Mouse (Mus musculus): ENCODE data around the gene Dpf1. TPM values are rescaled to one million over a fixed set of nuclear protein-coding genes. Genes with fewer than 3 reads are reported as not detected.

Gene Dpf1
- polyA plus RNA-seq (2012): 0.06 and 0.13 TPM in 2 replicates

DNA sequence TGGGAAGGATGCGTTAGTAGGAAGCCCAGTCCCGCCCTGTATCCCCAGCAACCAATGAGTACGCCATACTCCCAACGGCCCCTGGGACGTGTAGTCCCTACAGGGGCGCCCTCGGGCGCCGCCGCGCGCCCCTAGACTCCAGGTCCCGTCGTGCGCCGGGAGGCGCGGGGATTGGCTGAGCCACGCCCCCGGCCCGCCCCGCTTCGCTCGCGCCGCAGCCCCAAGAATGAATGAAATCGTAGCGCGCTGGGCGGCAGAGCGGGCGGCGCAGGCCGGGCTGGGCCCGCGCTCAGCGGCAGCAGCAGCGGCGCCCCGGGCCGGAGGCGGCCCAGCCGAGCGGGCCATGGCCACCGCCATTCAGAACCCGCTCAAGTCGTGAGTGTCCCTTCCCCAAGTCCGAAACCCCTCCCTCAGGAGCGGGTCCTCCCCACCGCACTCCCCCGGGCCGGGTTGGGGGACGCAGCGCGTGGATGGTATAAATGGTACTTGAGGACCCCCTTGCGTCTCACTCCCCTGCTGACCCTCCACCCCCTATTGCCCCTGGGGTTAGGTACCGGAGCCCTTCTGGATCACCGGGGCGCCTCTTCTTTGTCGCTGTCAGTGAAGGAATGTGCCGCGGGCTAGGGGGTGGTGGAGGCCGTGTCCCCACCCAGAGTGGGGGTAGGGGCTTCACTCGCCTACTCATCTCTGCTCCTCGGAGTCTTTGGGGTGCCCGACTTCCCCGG lies at the start of gene Dpf1:
Gene Dpf1, plus strand, starts transcription at position 214 of the 725 bp plus-strand sequence.
- Histone ChIP-seq H3K36me3 (ENCODE audit: control insufficient read depth) (no peaks in the 10 kb centered on the region), H3K9me3 (ENCODE audit: control insufficient read depth, low read length) (peaks cover 11% of the 10 kb centered on the region; the same call in 1 of the 2 replicates), H3K27me3 (ENCODE audit: control insufficient read depth) (peaks cover 73% of the 10 kb centered on the region), H3K4me1 (ENCODE audit: control insufficient read depth) (peaks cover 41% of the 10 kb centered on the region), H3K4me3 (replicated peaks) (peak within 1 kb of the TSS; percentile 53)
- TF ChIP-seq GATA1 (IDR thresholded peaks at IDR 0.05; ENCODE audit: low read length) (no peak), TAL1 (IDR thresholded peaks at IDR 0.05; ENCODE audit: low read length) (no peak)

GRCm38 (mm10) chr7:29255875-29256274 lies 47.9 kb upstream of the Dpf1 start:
- TF ChIP-seq TAL1 (IDR thresholded peaks at IDR 0.05; ENCODE audit: low read length): no peak
- TF ChIP-seq GATA1 (IDR thresholded peaks at IDR 0.05; ENCODE audit: low read length): no peak
- no peak overlapping the region for H3K4me3 ChIP-seq (replicated peaks)
- H3K36me3 ChIP-seq (ENCODE audit: control insufficient read depth): peaks cover 3% of the 10 kb centered on the region; the same call in 1 of the 2 replicates
- H3K9me3 ChIP-seq (ENCODE audit: control insufficient read depth, low read length): no peaks in the 10 kb centered on the region
- no peaks in the 10 kb centered on the region for H3K27me3 ChIP-seq (ENCODE audit: control insufficient read depth)
- peaks cover 4% of the 10 kb centered on the region; the same call in 1 of the 2 replicates for H3K4me1 ChIP-seq (ENCODE audit: control insufficient read depth)

GRCm38 (mm10) chr7:29257368-29257767 lies 46.4 kb upstream of the Dpf1 start:
- Histone ChIP-seq H3K4me3 (replicated peaks) (no peak overlapping the region), H3K36me3 (ENCODE audit: control insufficient read depth) (peaks cover 3% of the 10 kb centered on the region; the same call in 1 of the 2 replicates), H3K4me1 (ENCODE audit: control insufficient read depth) (peaks cover 4% of the 10 kb centered on the region; the same call in 1 of the 2 replicates), H3K9me3 (ENCODE audit: control insufficient read depth, low read length) (no peaks in the 10 kb centered on the region), H3K27me3 (ENCODE audit: control insufficient read depth) (no peaks in the 10 kb centered on the region)
- no peak for TF ChIP-seq GATA1 (IDR thresholded peaks at IDR 0.05; ENCODE audit: low read length)
- TF ChIP-seq TAL1 (IDR thresholded peaks at IDR 0.05; ENCODE audit: low read length): no peak

GRCm38 (mm10) chr7:29259781-29260730 lies 43.7 kb upstream of the Dpf1 start:
- no peak for TF ChIP-seq TAL1 (IDR thresholded peaks at IDR 0.05; ENCODE audit: low read length)
- no peak for TF ChIP-seq GATA1 (IDR thresholded peaks at IDR 0.05; ENCODE audit: low read length)
- Histone ChIP-seq H3K9me3 (ENCODE audit: control insufficient read depth, low read length) (no peaks in the 10 kb centered on the region), H3K36me3 (ENCODE audit: control insufficient read depth) (peaks cover 3% of the 10 kb centered on the region; the same call in 1 of the 2 replicates), H3K4me1 (ENCODE audit: control insufficient read depth) (no peaks in the 10 kb centered on the region), H3K4me3 (replicated peaks) (no peak overlapping the region), H3K27me3 (ENCODE audit: control insufficient read depth) (no peaks in the 10 kb centered on the region)

DNA sequence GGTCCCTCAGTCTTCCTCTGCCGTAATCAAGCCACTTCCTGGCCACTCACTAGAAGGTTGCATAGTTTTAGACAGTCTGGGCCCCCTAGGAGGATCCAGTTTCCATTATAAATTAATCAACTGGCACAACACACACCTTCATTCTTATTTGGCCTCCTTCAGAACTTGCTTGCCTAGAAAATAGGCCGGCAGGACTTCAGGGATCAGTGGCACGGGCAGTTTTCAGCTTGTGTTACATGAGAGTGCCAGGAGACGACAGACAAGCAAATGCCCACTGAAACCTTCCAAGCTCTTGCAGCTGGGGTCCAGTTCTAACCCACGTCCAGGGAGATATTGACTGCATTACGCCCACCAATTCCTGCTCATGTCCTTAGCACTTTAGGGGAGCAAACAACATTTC lies 41.6 kb upstream of the Dpf1 start:
- H3K9me3 ChIP-seq (ENCODE audit: control insufficient read depth, low read length): no peaks in the 10 kb centered on the region
- H3K27me3 ChIP-seq (ENCODE audit: control insufficient read depth): no peaks in the 10 kb centered on the region
- H3K36me3 ChIP-seq (ENCODE audit: control insufficient read depth): peaks cover under 1% of the 10 kb centered on the region; the same call in 1 of the 2 replicates
- H3K4me3 ChIP-seq (replicated peaks): no peak overlapping the region
- no peak for TF ChIP-seq TAL1 (IDR thresholded peaks at IDR 0.05; ENCODE audit: low read length)
- TF ChIP-seq GATA1 (IDR thresholded peaks at IDR 0.05; ENCODE audit: low read length): no peak
- H3K4me1 ChIP-seq (ENCODE audit: control insufficient read depth): no peaks in the 10 kb centered on the region

DNA sequence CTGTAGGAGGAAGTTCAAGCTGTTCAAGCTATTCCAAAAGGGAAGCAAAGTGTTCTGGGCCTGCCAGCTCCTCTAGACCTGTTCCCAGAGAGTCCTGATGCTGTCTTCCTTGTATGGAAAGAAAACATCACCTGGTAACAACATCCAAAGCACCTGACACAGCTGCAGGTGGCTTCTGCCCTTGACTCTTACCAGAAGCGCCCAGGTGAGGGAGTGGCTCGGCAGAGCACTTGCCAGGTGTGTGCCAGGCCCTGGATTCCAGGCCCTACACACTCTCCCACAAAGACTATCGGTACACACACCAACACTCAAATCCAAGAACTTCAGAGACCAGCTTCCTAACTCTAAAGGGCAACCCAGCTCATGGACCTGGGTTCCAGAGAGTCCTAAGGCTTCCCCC lies 39.9 kb upstream of the Dpf1 start:
- Histone ChIP-seq H3K4me3 (replicated peaks) (no peak overlapping the region), H3K27me3 (ENCODE audit: control insufficient read depth) (no peaks in the 10 kb centered on the region), H3K36me3 (ENCODE audit: control insufficient read depth) (no peaks in the 10 kb centered on the region; the same call in 1 of the 2 replicates), H3K4me1 (ENCODE audit: control insufficient read depth) (no peaks in the 10 kb centered on the region), H3K9me3 (ENCODE audit: control insufficient read depth, low read length) (no peaks in the 10 kb centered on the region)
- TF ChIP-seq GATA1 (IDR thresholded peaks at IDR 0.05; ENCODE audit: low read length) (no peak), TAL1 (IDR thresholded peaks at IDR 0.05; ENCODE audit: low read length) (no peak)

- no peaks in the 10 kb centered on the region for H3K27me3 ChIP-seq (ENCODE audit: control insufficient read depth)
- TF ChIP-seq GATA1 (IDR thresholded peaks at IDR 0.05; ENCODE audit: low read length) (no peak), TAL1 (IDR thresholded peaks at IDR 0.05; ENCODE audit: low read length) (no peak)
- no peaks in the 10 kb centered on the region for H3K9me3 ChIP-seq (ENCODE audit: control insufficient read depth, low read length)
- no peak overlapping the region for H3K4me3 ChIP-seq (replicated peaks)
- H3K4me1 ChIP-seq (ENCODE audit: control insufficient read depth): no peaks in the 10 kb centered on the region
- H3K36me3 ChIP-seq (ENCODE audit: control insufficient read depth): no peaks in the 10 kb centered on the region
Observed at GRCm38 (mm10) chr7:29265636-29266035, 38.1 kb upstream of the Dpf1 start.

DNA sequence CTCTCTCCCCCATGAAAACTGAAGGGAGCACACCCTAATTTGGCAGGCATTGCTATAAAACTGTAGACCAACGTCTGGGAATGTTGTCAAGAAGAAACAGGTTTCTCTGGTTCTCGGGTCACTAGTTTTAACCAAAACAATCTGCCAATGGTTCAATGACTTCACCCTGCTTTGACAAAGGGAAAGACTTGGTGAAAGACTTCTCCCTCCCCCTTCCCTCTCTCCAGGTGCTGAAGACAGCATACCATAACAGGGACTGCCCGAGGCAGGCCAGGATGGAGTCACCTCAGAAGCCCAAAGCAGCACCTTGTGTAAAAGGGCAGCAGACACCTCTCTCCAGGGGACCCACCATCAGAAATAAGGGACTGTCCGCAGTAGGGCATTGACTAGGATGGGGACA lies 36.8 kb upstream of the Dpf1 start:
- no peaks in the 10 kb centered on the region for H3K36me3 ChIP-seq (ENCODE audit: control insufficient read depth)
- no peaks in the 10 kb centered on the region for H3K9me3 ChIP-seq (ENCODE audit: control insufficient read depth, low read length)

DNA sequence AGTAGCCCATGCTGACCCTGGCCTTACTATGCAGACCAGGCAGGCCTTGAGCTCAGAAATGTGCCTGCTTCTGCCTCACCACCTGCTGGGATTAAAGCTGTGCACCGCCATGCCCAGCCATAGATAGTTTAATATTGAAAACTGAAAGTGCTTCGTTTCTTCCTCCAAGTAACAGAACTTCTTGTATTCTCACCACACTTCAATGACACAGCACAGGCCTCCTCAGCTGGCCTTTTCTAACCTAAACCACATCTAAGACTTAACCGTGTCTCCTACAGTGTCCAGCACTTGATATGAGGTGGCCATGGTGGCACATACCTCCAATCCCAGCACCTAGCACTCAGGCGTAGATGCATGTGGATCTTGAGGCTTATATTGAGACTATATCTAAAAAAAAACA lies 33.3 kb upstream of the Dpf1 start:
- no peaks in the 10 kb centered on the region for H3K36me3 ChIP-seq (ENCODE audit: control insufficient read depth)
- no peaks in the 10 kb centered on the region for H3K4me1 ChIP-seq (ENCODE audit: control insufficient read depth)
- no peaks in the 10 kb centered on the region for H3K9me3 ChIP-seq (ENCODE audit: control insufficient read depth, low read length)
- H3K27me3 ChIP-seq (ENCODE audit: control insufficient read depth): no peaks in the 10 kb centered on the region
- no peak overlapping the region for H3K4me3 ChIP-seq (replicated peaks)
- no peak for TF ChIP-seq GATA1 (IDR thresholded peaks at IDR 0.05; ENCODE audit: low read length)
- TF ChIP-seq TAL1 (IDR thresholded peaks at IDR 0.05; ENCODE audit: low read length): no peak

More for the DNA sequence above, 36.8 kb upstream of the Dpf1 start:
- no peaks in the 10 kb centered on the region for H3K4me1 ChIP-seq (ENCODE audit: control insufficient read depth)
- TF ChIP-seq GATA1 (IDR thresholded peaks at IDR 0.05; ENCODE audit: low read length) (no peak), TAL1 (IDR thresholded peaks at IDR 0.05; ENCODE audit: low read length) (no peak)
- H3K27me3 ChIP-seq (ENCODE audit: control insufficient read depth): no peaks in the 10 kb centered on the region
- H3K4me3 ChIP-seq (replicated peaks): no peak overlapping the region

Data from erythroblast, embryonic 14.5 days (primary cell).